Mouse (Mus musculus): ENCODE results near the gene Gm11116.

The Gm11116 gene

GRCm38 (mm10) chr5:88111430-88111829 is at the start of gene Gm11116:
Gene Gm11116 (minus strand): TSS chr5:88111530.
- in situ Hi-C loops (cut with MseI, MboI) = no loop called here

- in situ Hi-C loops (cut with MseI, MboI) = no loop called here
These were observed 42.7 kb upstream of the Gm11116 start, which contains the start of gene Gm11115 for GRCm38 (mm10) chr5:88153999-88154398. Gene Gm11115 (minus strand): TSS chr5:88154099.

- in situ Hi-C loops (cut with MseI, MboI) = loop anchor here (5.0 to 10.0 kb wide), 2 partner anchors 109 to 116 kb away; no protein-coding TSS in a partner anchor
These were observed 25.1 kb downstream of the Gm11116 start, which contains the start of gene Smr2 for GRCm38 (mm10) chr5:88086256-88086655. Gene Smr2 (plus strand): TSS chr5:88086556.
